Mouse (Mus musculus) right cerebral cortex, adult 18-20 months (tissue): ENCODE data around the gene Ptprd.
A peak's percentile ranks its signal among the peaks of the same experiment; 100 is the strongest.

Experiments
- DNase-seq: peaks from one replicate; pipeline ENCODE4 v3.0.0; 2022; ENCODE audit warnings: mixed read lengths

Ptprd gene

DNA sequence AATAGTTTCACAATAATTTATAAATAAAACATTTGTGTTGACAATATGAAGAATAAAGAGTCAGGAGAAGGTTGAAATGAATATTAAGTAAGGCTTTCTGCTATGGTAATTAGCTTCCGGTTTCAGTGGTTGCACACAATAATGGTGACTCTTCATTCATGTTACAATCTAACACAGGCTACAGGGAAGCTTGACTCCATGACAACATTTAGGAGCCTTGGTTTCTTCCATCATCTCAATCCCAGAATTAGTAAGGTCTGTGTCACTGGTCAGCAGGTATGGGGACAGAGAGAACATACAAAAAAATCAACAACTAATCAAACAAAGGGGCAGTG, 1921.3 kb downstream of the Ptprd start:
- no peak for DNase-seq

DNA sequence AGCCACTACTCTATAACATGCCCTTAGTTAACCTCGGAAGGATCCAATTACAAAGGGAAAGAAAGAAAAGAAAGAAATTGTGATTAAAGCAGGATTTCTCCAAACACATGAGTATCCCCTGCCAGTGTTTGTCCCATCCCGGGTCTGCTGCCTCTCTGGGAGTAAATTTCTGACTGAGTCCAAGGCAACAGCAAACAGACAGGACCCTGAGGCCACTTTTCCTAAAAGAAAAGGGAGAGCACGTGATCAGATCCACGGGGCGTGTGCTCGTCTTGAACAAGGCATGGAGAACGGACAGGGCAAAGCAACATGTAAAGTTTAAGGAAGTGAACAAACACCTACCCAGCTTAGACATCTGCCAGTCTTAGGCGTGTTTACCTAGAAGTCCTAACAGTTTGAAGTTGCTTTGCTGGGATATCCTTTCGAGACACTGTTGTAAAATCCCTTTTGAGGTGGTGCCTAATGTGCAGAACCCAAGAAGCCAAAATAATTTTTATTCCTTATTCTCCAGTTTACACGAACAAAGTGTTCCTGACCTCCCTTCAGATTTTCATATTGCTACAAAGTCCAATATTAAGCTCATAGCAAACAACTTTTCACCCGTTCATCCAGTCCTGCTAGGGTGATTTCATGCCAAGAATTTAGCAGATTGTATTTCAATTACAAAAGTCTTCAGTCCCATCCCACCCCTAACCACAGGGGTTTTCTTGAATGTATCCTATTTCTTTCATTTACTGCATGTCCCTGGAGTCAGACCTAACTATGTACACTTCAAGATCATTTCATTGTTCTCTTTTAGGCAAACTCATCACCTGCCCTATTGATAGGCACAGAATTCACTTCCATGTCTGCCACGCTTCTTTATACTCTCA, 1921.9 kb downstream of the Ptprd start:
- no peak for DNase-seq

DNA sequence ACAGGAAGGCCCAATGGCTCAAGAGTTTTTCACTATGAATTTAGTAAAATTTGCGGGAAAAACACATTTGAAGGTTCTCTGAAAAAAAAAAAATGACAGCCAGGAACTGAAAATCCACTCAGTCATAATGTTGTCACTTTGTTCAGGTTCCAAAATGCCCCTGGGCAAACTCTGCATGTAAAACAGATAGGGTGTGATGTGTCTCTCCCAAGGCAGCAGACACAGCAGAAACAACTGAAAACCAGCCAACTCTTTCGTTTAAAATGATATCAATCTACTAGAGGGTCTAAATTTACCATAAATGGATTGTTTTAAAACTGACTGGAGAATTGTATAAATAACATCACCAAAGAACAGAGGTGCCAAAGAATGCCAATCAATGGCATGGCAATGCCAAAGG, 1925.7 kb downstream of the Ptprd start:
- no peak for DNase-seq

DNA sequence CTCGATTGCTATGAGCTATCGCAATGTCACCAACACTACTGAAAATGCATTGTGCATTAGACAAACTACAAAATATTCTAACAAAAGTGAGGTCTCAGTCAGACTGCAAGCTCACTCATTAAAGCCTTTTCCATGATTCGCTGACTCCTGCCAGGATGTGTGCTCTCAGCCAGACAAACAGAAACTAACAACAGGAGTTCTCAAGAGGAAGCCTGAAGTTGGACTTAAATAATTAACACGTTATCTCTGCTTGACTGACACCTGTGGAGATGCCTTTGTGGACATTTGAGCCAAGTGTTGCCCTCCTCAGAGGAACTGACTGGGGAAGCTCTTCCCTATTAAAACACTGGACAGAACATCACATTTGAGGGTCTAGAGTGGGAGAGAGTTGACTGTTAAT, 1928.9 kb downstream of the Ptprd start:
- no peak for DNase-seq

DNA sequence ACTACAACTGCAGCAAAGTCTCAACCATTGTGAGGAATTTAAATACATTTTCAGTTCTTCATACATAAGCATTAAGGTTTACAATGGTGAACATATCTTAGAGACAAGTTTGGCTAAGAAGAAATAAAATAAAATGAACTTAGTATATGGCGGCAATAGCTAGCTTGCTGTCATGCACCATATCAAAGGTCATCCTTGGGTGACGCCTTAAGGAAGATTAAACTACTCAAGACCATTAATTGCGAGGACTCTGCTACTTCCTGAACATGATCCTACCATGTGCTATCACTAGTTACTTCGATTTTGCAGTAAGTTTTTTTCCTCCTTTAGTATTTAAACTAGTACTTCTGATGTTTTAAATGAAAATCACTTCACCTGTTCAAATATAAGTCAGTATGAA, 1949.0 kb downstream of the Ptprd start:
- no peak for DNase-seq

DNA sequence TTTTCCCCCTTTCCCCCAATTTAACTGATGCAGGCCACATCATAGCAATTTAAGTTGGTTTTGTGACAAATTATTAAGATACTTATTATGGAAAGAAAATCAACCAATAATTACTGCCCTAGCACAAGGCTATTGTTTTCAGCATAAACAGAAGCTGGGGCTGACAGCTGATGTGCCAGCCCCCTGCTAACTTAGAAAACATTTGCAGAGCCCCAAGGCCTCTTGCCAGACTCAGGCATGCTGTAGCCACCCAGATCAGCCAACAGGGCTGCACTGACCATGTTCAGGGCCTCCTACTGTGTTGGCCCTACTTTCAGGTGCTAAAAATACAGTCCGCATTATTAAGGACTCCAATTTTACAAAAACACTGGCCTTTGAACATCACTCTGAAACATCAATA, 1951.1 kb downstream of the Ptprd start:
- DNase-seq: no peak

DNA sequence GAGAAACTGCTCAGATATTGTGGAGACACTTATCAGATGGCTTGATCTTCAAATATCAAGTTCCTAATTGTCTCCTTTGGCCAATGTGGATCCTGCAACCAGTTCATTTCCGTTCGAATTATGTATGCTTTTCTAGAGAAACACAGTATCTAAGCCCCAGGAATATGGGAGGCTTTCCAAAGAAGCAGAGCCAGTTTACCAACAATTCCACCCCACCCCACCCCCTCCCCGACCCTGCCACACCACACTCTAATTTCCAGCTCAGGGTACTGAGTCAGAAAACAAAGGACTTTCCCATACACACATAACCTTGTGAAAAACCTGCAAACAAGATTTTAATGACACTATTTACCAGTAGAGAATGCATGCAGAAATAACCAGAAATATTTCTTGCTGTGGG, 1951.5 kb downstream of the Ptprd start:
- DNase-seq: no peak

DNA sequence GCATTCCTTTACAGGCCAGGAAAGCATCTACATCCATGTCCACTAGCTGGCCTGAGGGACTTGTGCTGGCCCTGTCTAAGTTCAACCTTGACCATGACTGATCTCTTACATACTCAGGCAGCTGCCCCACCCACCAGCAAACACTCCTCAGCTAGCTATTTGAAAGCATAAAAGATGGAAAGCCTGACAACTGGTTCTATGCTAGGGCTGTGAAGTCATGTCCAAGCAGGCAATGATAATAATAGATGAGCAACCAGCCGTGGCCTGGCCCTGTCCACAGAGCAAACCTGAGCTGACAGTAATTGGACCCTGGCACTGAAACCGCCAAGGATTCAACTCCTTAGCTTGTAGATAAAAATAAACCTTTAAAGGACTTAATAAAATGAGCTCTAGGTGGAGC, 1952.1 kb downstream of the Ptprd start:
- no peak for DNase-seq

DNA sequence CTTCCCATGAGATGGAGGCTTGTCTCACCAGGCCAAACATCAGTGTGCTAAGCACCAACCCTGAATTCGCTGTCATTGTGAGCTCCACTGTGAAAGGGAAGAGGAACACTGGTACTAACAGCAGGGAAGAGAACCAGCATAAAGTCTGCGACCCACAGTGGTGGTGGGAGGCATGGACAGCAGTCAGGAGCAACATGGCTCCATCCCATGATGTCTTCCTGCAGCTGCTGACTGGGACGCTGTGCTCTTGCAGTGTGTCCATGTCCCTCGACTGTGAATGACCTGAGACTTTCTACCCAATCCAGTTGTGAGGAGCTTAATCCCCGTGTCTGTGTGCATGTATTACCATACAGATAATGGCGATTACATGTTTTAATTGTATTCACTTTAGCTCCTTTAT, 1967.4 kb downstream of the Ptprd start:
- no peak for DNase-seq

DNA sequence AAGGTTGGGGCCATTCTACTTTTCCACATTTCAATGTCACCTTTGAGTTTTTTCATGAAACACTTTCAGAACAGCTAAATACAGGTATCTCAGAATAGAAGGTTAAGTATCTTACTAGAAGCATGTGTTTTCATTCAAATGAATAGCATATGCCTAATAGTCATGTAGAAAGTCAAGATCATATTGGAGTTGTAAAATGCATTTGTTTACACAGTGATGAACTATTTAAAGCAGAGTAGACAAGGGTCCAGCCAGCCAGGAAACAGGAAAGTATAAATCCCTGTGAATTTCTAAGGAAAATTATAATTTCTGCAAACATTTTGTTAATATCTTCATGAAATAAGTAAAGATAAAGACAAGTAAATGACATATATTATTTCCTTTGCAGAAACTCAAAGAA, 1970.2 kb downstream of the Ptprd start:
- DNase-seq: no peak

DNA sequence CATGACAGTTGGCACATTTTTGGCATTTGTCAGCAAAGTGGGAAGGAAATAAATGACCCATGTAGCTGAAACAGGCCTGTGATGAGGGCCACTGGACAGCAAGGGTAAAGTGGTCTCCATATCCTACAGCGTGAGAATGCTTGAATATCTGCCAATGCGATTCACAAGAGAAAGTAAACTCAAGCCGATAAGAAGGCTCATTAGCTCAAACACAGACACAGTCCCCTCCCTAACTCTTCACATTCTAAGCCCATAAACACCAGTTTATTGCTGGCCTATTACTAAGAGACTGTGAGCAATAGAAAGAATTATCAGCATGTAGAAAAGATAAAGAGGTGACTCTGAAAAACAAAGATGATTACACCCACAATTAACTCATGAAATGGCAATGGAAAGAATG, 1970.6 kb downstream of the Ptprd start:
- no peak for DNase-seq

DNA sequence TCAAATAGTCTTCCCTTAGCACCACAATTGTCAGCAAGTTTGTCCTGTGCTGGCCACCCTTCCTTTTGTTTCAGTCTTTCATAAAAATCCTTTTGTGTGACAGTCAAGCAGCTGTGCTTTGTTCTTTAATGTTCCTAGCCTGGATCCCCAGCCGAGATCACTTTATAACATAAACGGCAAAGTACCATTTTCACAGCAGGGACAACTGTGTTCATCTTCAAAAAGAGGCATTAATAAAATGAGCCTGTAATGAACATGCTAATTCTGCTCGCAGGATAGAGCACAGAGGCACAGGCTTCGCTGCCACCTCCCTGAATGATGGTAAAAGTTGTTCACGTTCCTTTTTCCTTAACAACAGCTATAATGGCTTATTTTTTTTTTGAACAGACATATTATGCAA, 1972.7 kb downstream of the Ptprd start:
- DNase-seq: no peak

DNA sequence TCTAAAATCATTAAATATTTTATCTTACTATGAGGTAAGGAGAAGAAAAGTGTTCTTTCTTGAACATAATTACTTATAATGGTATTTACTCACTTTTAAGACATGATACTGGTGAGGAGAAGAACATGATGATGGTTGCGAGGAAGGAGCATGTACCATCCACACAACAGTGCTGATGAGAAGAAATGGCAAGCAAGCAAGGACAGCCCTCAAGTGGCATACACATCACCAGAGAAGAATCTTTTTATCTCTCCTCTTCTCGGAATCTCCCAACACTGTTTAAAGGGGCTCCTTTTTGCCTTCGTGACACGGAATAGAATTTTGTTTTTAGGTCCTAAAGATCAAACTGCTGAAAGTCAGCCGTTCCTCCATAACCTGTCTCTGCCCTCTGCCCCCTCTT, 1973.2 kb downstream of the Ptprd start:
- DNase-seq: no peak

DNA sequence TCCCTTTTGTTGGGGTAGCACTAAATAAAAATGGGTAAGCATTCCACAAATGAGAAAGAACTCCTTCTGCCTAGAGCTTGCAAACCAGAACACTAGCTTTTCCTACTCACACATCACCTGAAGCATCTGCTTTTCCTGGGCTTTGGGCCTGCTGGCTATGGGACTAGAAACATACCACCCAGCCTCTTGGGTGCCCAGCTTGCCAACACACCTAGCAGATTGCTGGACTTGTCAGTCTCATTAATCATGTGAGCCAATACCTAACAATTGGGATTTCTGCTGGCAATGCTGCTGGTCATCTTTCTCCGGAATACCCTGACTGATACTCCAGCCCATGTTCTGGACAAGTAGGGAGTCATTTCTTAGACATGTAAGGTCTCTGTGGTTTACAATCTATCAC, 1973.9 kb downstream of the Ptprd start:
- DNase-seq: no peak

DNA sequence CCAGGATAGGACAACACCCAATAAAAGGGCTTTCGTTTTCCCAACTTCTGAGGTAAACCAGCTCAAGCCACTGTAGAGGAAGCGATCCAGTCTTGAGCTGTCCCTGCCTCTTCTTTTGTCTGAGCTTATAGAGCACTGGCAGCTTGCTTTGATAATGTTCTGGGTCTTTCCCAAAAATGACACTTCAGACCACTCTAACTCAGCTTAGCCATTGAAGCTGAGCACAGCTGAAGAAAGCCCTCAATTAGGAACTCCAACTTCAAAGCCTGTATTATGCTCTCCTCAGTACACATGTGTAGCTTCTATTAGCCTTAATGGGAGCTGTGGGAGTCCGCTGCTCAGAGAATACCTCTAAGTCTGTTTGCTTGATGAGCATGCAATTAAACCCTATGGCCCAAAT, 1988.0 kb downstream of the Ptprd start:
- DNase-seq: no peak

DNA sequence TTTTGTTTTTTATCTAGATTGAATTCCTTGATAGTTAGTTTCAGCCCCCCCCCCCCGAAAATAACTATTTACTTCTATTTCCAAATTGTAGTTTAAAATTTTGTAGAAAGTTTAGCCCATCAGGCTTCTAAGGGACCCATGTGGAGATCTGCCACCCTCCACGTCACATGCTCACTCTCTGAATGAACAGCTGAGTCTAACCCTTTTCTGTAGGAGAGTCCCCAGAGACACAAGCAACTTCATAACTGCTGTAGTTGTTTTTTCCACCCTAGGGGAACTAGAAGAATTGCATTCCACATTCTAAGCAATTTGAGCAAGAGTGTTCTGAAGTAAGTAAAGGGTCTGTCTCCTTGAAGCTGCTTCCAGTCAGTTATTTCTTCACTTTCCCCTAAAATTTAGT, 1989.2 kb downstream of the Ptprd start:
- DNase-seq: no peak

DNA sequence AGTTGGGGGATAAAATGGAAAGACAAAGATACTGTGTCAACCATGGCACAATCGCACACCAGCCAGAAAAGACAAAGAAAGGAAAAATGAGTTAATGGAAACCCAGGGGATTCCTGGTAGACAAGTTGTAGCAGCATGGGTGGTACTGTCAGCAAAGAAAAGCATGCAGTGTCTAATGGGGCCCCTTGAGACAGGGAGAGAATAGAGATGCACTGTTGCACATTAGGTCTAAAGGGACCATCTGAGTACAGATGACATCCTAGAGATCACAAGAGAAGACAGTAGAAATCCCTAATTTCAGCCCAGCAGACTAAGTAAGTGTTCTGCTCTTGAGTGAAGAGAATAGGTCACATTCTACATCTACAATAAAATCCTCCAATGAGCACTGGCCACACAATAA, 1993.7 kb downstream of the Ptprd start:
- no peak for DNase-seq

DNA sequence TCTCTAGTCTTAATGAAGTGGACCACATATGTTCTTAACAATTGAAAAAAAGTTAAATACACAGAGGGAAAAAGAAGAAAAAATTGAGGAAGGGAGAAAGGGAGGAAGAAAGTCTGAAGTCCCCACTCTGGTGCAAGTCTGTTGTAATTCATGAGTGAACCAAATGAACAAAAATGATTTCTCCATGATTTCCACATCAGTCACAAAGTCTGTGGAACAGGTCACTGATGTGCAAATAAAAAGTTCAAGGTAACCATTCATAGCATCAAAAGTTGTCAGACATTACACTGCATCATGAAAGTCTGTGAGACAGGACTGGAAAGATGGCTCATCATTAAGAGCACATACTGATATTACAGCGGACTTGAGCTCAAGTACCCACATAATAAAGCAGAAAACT, 1996.6 kb downstream of the Ptprd start:
- DNase-seq: no peak

DNA sequence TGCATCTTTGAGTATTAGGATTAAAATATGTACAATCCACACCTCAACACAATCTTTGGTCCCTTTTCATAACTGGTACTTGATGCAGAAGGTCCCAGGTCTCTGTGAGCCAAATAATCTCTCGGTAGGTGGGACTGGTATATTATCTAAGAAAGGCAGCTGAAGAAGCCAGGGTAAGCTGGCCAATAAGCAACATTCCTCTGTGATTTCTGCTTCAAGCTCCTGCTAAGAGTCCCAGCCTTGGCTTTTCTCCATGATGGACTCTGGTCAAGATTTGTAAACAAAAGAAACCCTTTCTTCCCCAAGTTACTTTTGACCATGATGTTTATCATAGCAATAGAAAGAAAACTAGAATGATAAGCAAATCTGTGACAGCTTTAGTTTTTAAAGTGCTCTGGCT, 2012.4 kb downstream of the Ptprd start:
- no peak for DNase-seq

DNA sequence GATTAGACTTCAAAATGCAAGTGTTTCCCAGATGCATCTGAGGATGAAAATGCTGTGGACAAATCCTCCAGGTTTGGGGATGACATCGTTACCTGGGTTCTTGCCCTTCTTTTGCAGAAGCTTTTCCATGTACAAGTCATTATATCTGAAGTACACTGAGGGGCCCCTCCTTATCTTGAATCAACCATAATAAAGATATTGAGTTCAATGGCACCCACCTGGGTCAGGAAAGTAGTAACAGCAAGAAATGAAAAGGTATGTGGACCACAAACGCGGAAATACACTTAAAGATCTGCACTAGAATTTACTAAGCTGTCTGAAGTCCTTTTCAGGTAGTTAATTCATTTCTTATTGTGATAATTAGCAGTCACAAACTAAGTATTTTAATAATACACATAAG, 2017.0 kb downstream of the Ptprd start:
- DNase-seq: no peak

DNA sequence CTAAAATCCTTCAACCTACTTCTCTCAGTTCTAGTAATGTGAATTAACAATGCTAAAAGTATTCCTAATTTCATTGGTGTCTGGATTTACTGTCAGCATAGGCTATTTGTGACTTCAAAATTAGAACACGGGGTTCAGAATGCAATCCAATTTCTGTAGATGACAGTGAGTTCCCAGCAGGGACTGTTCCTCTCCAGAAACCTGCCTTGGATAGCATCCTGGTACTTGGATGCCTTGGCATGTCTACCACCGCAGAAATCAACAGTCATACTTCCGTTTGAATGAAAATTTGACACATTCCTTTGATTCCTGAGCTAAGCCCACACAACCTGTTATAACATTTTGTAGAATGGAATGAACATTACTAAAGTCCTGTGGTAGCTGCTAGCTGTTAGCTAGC, 2018.3 kb downstream of the Ptprd start:
- DNase-seq: peak; percentile 21

DNA sequence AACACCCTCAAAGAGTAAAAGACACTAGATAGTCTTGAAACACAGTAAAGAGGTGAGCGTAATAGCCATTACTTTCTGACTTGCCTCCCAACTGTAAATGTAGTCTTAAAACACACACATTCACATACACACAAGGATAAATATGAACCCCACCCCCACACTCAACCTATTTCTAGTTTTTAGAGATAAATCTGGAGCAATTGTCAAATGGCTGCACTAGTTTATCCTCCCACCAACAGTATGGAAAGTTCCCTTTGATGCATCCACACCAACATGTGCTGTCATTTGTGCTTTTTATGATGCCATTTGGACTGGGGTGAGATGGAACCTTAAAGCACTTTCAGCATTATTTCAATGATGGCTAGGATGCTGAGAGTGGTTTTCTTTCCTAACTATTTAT, 2019.7 kb downstream of the Ptprd start:
- peak; percentile 17 for DNase-seq

DNA sequence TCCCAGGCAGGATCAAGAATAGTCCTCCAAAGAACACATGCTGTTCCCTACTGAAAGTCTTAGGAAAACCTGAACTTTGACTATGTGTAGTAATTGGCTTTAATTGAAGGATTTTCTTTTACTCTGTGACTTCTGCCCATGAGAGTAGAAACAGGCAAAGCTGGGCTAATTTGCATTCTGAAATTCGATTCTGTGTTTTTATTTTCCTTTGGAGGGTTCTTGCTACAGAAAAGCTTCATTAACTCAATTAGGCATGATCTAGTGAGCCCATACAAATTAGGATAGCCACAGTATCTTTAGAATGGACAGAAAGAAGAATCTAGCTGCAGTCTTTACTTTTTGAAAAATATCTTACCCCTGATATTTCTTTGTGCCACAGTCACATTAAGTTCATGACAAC, 2021.0 kb downstream of the Ptprd start:
- DNase-seq: no peak

DNA sequence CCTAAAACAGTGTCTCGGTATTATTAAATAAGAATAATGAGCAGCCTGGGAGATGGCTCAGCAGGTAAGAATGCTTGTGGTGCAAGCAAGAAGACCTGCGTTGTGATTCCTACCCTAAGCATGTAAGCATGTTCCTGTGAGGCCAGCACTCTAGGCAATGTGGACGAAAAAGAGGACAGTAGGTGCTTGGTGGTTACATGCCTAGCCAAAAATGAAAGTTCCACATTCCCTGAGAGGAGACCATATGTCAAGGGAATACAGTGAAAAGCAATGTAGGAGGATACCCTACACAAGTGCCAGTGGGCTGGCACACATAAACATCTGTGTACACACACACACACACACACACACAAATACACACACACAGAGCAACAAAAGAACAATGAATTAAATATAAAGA, 2028.7 kb downstream of the Ptprd start:
- no peak for DNase-seq

DNA sequence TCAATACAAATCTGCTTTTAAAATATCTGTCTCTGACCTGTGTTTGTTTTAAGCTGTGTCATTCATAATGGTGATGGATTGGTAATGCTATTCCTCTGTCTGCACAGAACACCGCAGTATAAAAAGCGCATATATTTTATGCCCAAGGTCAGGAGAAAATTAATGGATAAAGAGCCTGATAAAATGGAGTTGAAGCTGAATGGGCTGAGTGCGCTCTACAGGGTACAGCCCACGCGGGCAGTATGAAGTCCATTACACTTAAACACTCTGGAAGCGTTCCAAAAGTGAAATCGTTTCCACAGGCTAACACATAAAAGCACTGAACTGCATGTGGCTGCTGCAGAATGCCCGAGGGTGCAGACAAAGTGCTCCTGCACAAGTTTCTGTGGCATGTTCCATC, 2032.3 kb downstream of the Ptprd start:
- DNase-seq: no peak

DNA sequence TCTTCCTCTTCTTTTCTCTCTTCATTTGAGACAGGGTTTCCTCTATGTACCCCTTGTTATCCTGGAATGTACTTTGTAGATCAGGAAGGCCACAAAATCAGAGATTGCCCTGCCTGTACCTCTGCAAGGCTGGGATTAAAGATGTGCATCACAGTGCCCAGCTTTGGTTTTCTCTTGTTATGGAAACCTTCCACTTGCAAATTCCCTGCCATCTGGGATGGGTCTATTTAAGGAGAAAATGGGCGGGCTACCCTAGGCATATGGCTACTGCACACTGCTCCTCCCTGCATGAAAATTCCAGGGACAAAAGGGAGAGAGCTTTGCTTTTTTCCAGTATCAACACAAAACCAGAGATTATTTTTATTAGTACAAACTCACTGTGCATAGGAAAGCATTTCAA, 2036.7 kb downstream of the Ptprd start:
- peak; percentile 58 for DNase-seq
